Mouse (Mus musculus) CH12.LX (cell line): ENCODE measurements around the gene Clip1. TPM values are rescaled to one million over a fixed set of nuclear protein-coding genes. Genes with fewer than 3 reads are reported as not detected.

ENCODE experiments used
- DNase-seq: peaks from one replicate; pipeline ENCODE4 v3.0.0-alpha.2; 2013; ENCODE audit errors: extremely low read depth
- H3K27ac ChIP-seq: 2 replicates; pipeline ENCODE4 v1.5.1; 2012; ENCODE audit warnings: low read depth, mild to moderate bottlenecking, control low read depth, moderate library complexity; ENCODE audit not compliant: insufficient read depth
- H3K27me3 ChIP-seq: replicated peaks from 2 replicates; pipeline ENCODE3; 2012; ENCODE audit warnings: inconsistent platforms
- H3K36me3 ChIP-seq, 2 experiments: replicated peaks in 1 of 2; 2 replicates each; pipeline versions ENCODE3 to v1.6.1; 2012; ENCODE audit warnings: inconsistent platforms in 1 of 2, low read length in 1 of 2, mild to moderate bottlenecking in 1 of 2, mixed read lengths in 1 of 2, moderate library complexity in 1 of 2; ENCODE audit not compliant: control insufficient read depth in 1 of 2, insufficient read depth in 1 of 2
- H3K4me1 ChIP-seq, 2 experiments: 2 replicates each; pipeline ENCODE4 v1.6.1; 2012; ENCODE audit warnings: inconsistent platforms in 1 of 2, moderate library complexity in 1 of 2; ENCODE audit not compliant: insufficient read depth in 2 of 2, control insufficient read depth in 1 of 2
- H3K4me2 ChIP-seq: 2 replicates; pipeline ENCODE4 v1.6.1; 2012; ENCODE audit warnings: low read depth, mild to moderate bottlenecking, control low read depth; ENCODE audit not compliant: poor library complexity, insufficient read depth, severe bottlenecking
- H3K4me3 ChIP-seq, 3 experiments: fragments of 150-350 bp in 1 of 3; sonication (generic) in 1 of 3; replicated peaks in 1 of 3; 2 replicates each; pipeline versions ENCODE3 to v1.5.1; 2011 to 2012; ENCODE audit warnings: low read depth in 2 of 3, low read length in 2 of 3, mild to moderate bottlenecking in 2 of 3, moderate library complexity in 2 of 3, control low read depth in 1 of 3, improper control_type of control experiment in 1 of 3, inconsistent platforms in 1 of 3, mixed read lengths in 1 of 3; ENCODE audit not compliant: poor library complexity in 1 of 3
- H3K79me2 ChIP-seq: replicated peaks from 2 replicates; pipeline ENCODE4 v1.6.1; 2012; ENCODE audit warnings: mild to moderate bottlenecking, moderate library complexity; ENCODE audit not compliant: control insufficient read depth, poor library complexity, insufficient read depth, severe bottlenecking; ENCODE audit errors: extremely low read depth
- H3K9ac ChIP-seq: 2 replicates; pipeline ENCODE4 v1.6.1; 2012; ENCODE audit warnings: low read depth, mild to moderate bottlenecking, control low read depth, moderate library complexity; ENCODE audit not compliant: insufficient read depth
- H3K9me3 ChIP-seq: replicated peaks from 2 replicates; pipeline ENCODE3; 2012; ENCODE audit warnings: low read length, inconsistent platforms, mixed read lengths
- E2F4 ChIP-seq: IDR thresholded peaks from 2 replicates; pipeline ENCODE4 v1.6.1; 2011; ENCODE audit warnings: low read depth, low read length, improper control_type of control experiment; ENCODE audit not compliant: insufficient replicate concordance
- EP300 ChIP-seq: IDR thresholded peaks from 2 replicates; pipeline ENCODE4 v1.6.1; 2011; ENCODE audit warnings: low read length, improper control_type of control experiment
- ETS1 ChIP-seq: conservative IDR thresholded peaks from 2 replicates; pipeline ENCODE4 v1.6.1; 2012; ENCODE audit warnings: low read depth, mild to moderate bottlenecking, inconsistent platforms, low read length, improper control_type of control experiment, moderate library complexity
- HCFC1 ChIP-seq: IDR thresholded peaks from 2 replicates; pipeline ENCODE4 v1.6.1; 2012; ENCODE audit warnings: low read depth, mild to moderate bottlenecking, inconsistent platforms, low read length, improper control_type of control experiment
- IRF4 ChIP-seq: IDR thresholded peaks from 2 replicates; pipeline ENCODE4 v1.6.1; 2014; ENCODE audit warnings: low read depth, mild to moderate bottlenecking, inconsistent platforms, low read length, improper control_type of control experiment
- JUN ChIP-seq: IDR thresholded peaks from 2 replicates; pipeline ENCODE4 v1.6.1; 2011; ENCODE audit warnings: low read depth, mild to moderate bottlenecking, low read length, improper control_type of control experiment, moderate library complexity; ENCODE audit not compliant: insufficient read depth
- JUND ChIP-seq: conservative IDR thresholded peaks from 2 replicates; pipeline ENCODE4 v1.6.1; 2011; ENCODE audit warnings: low read depth, low read length, improper control_type of control experiment
- MAZ ChIP-seq: IDR thresholded peaks from 2 replicates; pipeline ENCODE4 v1.6.1; 2012; ENCODE audit warnings: low read depth, mild to moderate bottlenecking, inconsistent platforms, low read length, improper control_type of control experiment, moderate library complexity
- NRF1 ChIP-seq: IDR thresholded peaks from 2 replicates; pipeline ENCODE4 v1.6.1; 2014; ENCODE audit warnings: low read depth, mild to moderate bottlenecking, inconsistent platforms, low read length, improper control_type of control experiment, moderate library complexity
- PAX5 ChIP-seq: IDR thresholded peaks from 2 replicates; pipeline ENCODE4 v1.6.1; 2012; ENCODE audit warnings: low read length, inconsistent platforms, mixed read lengths
- POLR2A ChIP-seq: IDR thresholded peaks from 2 replicates; pipeline ENCODE4 v1.6.1; 2011; ENCODE audit warnings: low read depth, mild to moderate bottlenecking, improper control_type of control experiment, low read length
- RCOR1 ChIP-seq: conservative IDR thresholded peaks from 2 replicates; pipeline ENCODE4 v1.6.1; 2012; ENCODE audit warnings: low read depth, mild to moderate bottlenecking, inconsistent platforms, low read length, improper control_type of control experiment
- SMC3 ChIP-seq: IDR thresholded peaks from 2 replicates; pipeline ENCODE4 v1.6.1; 2011; ENCODE audit warnings: low read depth, low read length, improper control_type of control experiment
- TBP ChIP-seq: conservative IDR thresholded peaks from 2 replicates; pipeline ENCODE4 v1.6.1; 2011; ENCODE audit warnings: low read depth, low read length, improper control_type of control experiment
- TCF12 ChIP-seq: IDR thresholded peaks from 2 replicates; pipeline ENCODE4 v1.6.1; 2014; ENCODE audit warnings: low read depth, mild to moderate bottlenecking, inconsistent platforms, low read length, improper control_type of control experiment
- UBTF ChIP-seq: IDR thresholded peaks from 2 replicates; pipeline ENCODE4 v1.6.1; 2012; ENCODE audit warnings: low read depth, mild to moderate bottlenecking, inconsistent platforms, low read length, improper control_type of control experiment, moderate library complexity
- USF1 ChIP-seq: IDR thresholded peaks from 2 replicates; pipeline ENCODE4 v1.6.1; 2014; ENCODE audit warnings: low read depth, mild to moderate bottlenecking, inconsistent platforms, low read length, improper control_type of control experiment
- ZKSCAN1 ChIP-seq: IDR thresholded peaks from 2 replicates; pipeline ENCODE4 v1.6.1; 2012; ENCODE audit warnings: low read depth, inconsistent platforms, low read length, improper control_type of control experiment, borderline replicate concordance
- ZMIZ1 ChIP-seq: IDR thresholded peaks from 2 replicates; pipeline ENCODE4 v1.6.1; 2012; ENCODE audit warnings: low read depth, mild to moderate bottlenecking, inconsistent platforms, low read length, improper control_type of control experiment
- ZNF384 ChIP-seq: IDR thresholded peaks from 2 replicates; pipeline ENCODE4 v1.6.1; 2012; ENCODE audit warnings: low read depth, low read length, improper control_type of control experiment, inconsistent platforms
- dilution Hi-C: fragments of 300-500 bp; cut with MboI; formaldehyde crosslinking; loops from 2 replicates; pipeline ENCODE4 v1.14.3; 2020; ENCODE audit warnings: low sequenced_read_pairs; ENCODE audit not compliant: extremely low pct_unique_long_range_greater_than_20kb, extremely low pct_ligation_motif_present
- in situ Hi-C: fragments of 300-500 bp; cut with MboI; formaldehyde crosslinking; loops from 3 replicates; pipeline ENCODE4 v1.14.3; 2019; ENCODE audit warnings: low sequenced_read_pairs, low pct_ligation_motif_present, low pct_unique_long_range_greater_than_20kb, mixed read lengths
- polyA plus RNA-seq: library from polyadenylated mRNA; unstranded; fragments of >175 nt; gene quantifications from 2 replicates; pipeline ENCODE4 v1.2.1, GENCODE M21; 2012; ENCODE audit warnings: low read depth; ENCODE audit not compliant: insufficient read length
- total RNA-seq, 2 experiments: library from RNA; depleted of rRNA; stranded (reverse); fragments of 300-350 nt in 1 of 2; fragments of >200 nt in 1 of 2; gene quantifications; 2 replicates each; pipeline ENCODE4 v1.2.3; 2012 to 2014

Gene Clip1
- total and polyA plus RNA-seq, 3 experiments: 24.9 to 42.9 (median 28.1) TPM

GRCm38 (mm10) chr5:123603496-123603895, 80.9 kb downstream of the Clip1 start:
- H3K79me2 ChIP-seq: no peaks in the 10 kb centered on the region; the same call in 1 of the 2 replicates
- H3K36me3 ChIP-seq: peaks cover 41 to 84% of the 10 kb centered on the region in 2 experiments
- H3K9ac ChIP-seq: no peak overlapping the region
- dilution Hi-C loops (no loop called here), in situ Hi-C loops (no loop called here)
- H3K27me3 ChIP-seq: no peaks in the 10 kb centered on the region
- no peak for DNase-seq
- no peaks in the 10 kb centered on the region for H3K9me3 ChIP-seq
- no peak overlapping the region for H3K27ac ChIP-seq
- H3K4me1 ChIP-seq: peaks cover 0 to 13% of the 10 kb centered on the region in 2 experiments; a peak in 2 of 4 replicates
- no peak overlapping the region for H3K4me2 ChIP-seq
- no peak for TF ChIP-seq E2F4
- no peak for TF ChIP-seq SMC3
- no peak for TF ChIP-seq RCOR1
- no peak for TF ChIP-seq ZMIZ1
- no peak for TF ChIP-seq ETS1
- no peak for TF ChIP-seq PAX5
- no peak for TF ChIP-seq EP300
- no peak for TF ChIP-seq NRF1
- no peak for TF ChIP-seq POLR2A
- no peak for TF ChIP-seq JUND
- no peak for TF ChIP-seq IRF4
- TF ChIP-seq ZNF384: no peak
- no peak overlapping the region for H3K4me3 ChIP-seq

- H3K9me3 ChIP-seq: no peaks in the 10 kb centered on the region
- dilution Hi-C loops (no loop called here), in situ Hi-C loops (no loop called here)
- no peak overlapping the region for H3K27ac ChIP-seq
- H3K4me2 ChIP-seq: no peak overlapping the region
- DNase-seq: no peak
- H3K9ac ChIP-seq: no peak overlapping the region
- H3K4me3 ChIP-seq: no peak overlapping the region
- TF ChIP-seq UBTF (no peak), ZKSCAN1 (no peak), EP300 (no peak), USF1 (no peak), JUN (no peak), ZNF384 (no peak), SMC3 (no peak), HCFC1 (no peak), JUND (no peak), TBP (no peak), NRF1 (no peak), TCF12 (no peak), MAZ (no peak), ETS1 (no peak)
- H3K79me2 ChIP-seq: no peaks in the 10 kb centered on the region; the same call in 1 of the 2 replicates
- no peaks in the 10 kb centered on the region for H3K27me3 ChIP-seq
- H3K4me1 ChIP-seq: peaks cover 0 to 13% of the 10 kb centered on the region in 2 experiments; a peak in 2 of 4 replicates
- peaks cover 34 to 81% of the 10 kb centered on the region in 2 experiments for H3K36me3 ChIP-seq
Observed at GRCm38 (mm10) chr5:123602174-123602573, 82.2 kb downstream of the Clip1 start.
